Mouse (Mus musculus): ENCODE measurements at regions not wholly inside any gene's neighbourhood (a gene's known extent, or its start where the extent isn't known, plus 50 kb on each side); places are given as distances from the start of the nearest gene placed in this dataset.

- DNase-seq (ENCODE audit: low read depth, low spot score), result peak; percentile 18
Measured at GRCm38 (mm10) chr4:26965831-26966230, 619.1 kb upstream of the Manea start.

- no peak for DNase-seq (ENCODE audit: low read depth, low spot score)
Measured at GRCm38 (mm10) chr4:26964850-26965249, 618.2 kb upstream of the Manea start.

GRCm38 (mm10) chr4:26944617-26945016, 597.9 kb upstream of the Manea start:
- DNase-seq (ENCODE audit: low read depth, low spot score), result no peak

GRCm38 (mm10) chr4:26933988-26934798, 587.5 kb upstream of the Manea start:
- DNase-seq (ENCODE audit: low read depth, low spot score), result peak; percentile 71

GRCm38 (mm10) chr4:26929879-26930481, 583.3 kb upstream of the Manea start:
- DNase-seq (ENCODE audit: low read depth, low spot score), result peak; percentile 72

GRCm38 (mm10) chr4:26926060-26926459, 579.4 kb upstream of the Manea start:
- DNase-seq (ENCODE audit: low read depth, low spot score), result no peak

GRCm38 (mm10) chr4:26888514-26888913, 541.8 kb upstream of the Manea start:
- no peak for DNase-seq (ENCODE audit: low read depth, low spot score)

- no peak for DNase-seq (ENCODE audit: low read depth, low spot score)
Measured at GRCm38 (mm10) chr4:26879022-26879421, 532.3 kb upstream of the Manea start.

GRCm38 (mm10) chr4:26841761-26842160, 495.1 kb upstream of the Manea start:
- DNase-seq (ENCODE audit: low read depth, low spot score), result no peak

- DNase-seq (ENCODE audit: low read depth, low spot score), result no peak
Measured at GRCm38 (mm10) chr4:26800831-26801230, 454.1 kb upstream of the Manea start.

- DNase-seq (ENCODE audit: low read depth, low spot score), result peak; percentile 76
Measured at GRCm38 (mm10) chr4:26793181-26793824, 446.6 kb upstream of the Manea start.

- DNase-seq (ENCODE audit: low read depth, low spot score), result no peak
Measured at GRCm38 (mm10) chr4:26767896-26768295, 421.2 kb upstream of the Manea start.

- no peak for DNase-seq (ENCODE audit: low read depth, low spot score)
Measured at GRCm38 (mm10) chr4:26766235-26767228, 419.8 kb upstream of the Manea start.

GRCm38 (mm10) chr4:26740815-26741214, 394.1 kb upstream of the Manea start:
- no peak for DNase-seq (ENCODE audit: low read depth, low spot score)

- no peak for DNase-seq (ENCODE audit: low read depth, low spot score)
Measured at GRCm38 (mm10) chr4:26736381-26736780, 389.7 kb upstream of the Manea start.

- no peak for DNase-seq (ENCODE audit: low read depth, low spot score)
Measured at GRCm38 (mm10) chr4:26714437-26714836, 367.7 kb upstream of the Manea start.

GRCm38 (mm10) chr4:26709964-26710363, 363.3 kb upstream of the Manea start:
- no peak for DNase-seq (ENCODE audit: low read depth, low spot score)

GRCm38 (mm10) chr4:26695964-26696363, 349.3 kb upstream of the Manea start:
- no peak for DNase-seq (ENCODE audit: low read depth, low spot score)
